Mouse (Mus musculus) erythroblast, embryonic 14.5 days (primary cell): ENCODE results near the gene Tepp. TPM values are rescaled to one million over a fixed set of nuclear protein-coding genes. Genes with fewer than 3 reads are reported as not detected.

ENCODE experiments used
- H3K27me3 ChIP-seq: 2 replicates; pipeline ENCODE4 v1.6.1; 2012; ENCODE audit warnings: inconsistent platforms; ENCODE audit not compliant: control insufficient read depth
- H3K36me3 ChIP-seq: 2 replicates; pipeline ENCODE4 v1.6.1; 2012; ENCODE audit warnings: mild to moderate bottlenecking, inconsistent platforms; ENCODE audit not compliant: control insufficient read depth
- H3K4me1 ChIP-seq: 2 replicates; pipeline ENCODE4 v1.6.1; 2012; ENCODE audit warnings: inconsistent platforms; ENCODE audit not compliant: control insufficient read depth
- H3K4me3 ChIP-seq: replicated peaks from 2 replicates; pipeline ENCODE3; 2012; ENCODE audit warnings: moderate library complexity, mild to moderate bottlenecking, inconsistent platforms
- H3K9me3 ChIP-seq: 2 replicates; pipeline ENCODE4 v1.6.1; 2012; ENCODE audit warnings: low read length, inconsistent platforms, mixed read lengths; ENCODE audit not compliant: control insufficient read depth
- GATA1 ChIP-seq: IDR thresholded peaks from 2 replicates; pipeline ENCODE4 v1.6.1; 2012; ENCODE audit warnings: low read length, inconsistent platforms, mixed read lengths
- TAL1 ChIP-seq: IDR thresholded peaks from 3 replicates; pipeline ENCODE4 v1.6.1; 2012; ENCODE audit warnings: low read length, inconsistent platforms, mixed read lengths
- polyA plus RNA-seq: library from polyadenylated mRNA; stranded (reverse); fragments of >175 nt; gene quantifications from 2 replicates; pipeline ENCODE4 v1.2.3, GENCODE M21; 2012

Tepp gene
- not detected in 2 replicates for polyA plus RNA-seq

DNA sequence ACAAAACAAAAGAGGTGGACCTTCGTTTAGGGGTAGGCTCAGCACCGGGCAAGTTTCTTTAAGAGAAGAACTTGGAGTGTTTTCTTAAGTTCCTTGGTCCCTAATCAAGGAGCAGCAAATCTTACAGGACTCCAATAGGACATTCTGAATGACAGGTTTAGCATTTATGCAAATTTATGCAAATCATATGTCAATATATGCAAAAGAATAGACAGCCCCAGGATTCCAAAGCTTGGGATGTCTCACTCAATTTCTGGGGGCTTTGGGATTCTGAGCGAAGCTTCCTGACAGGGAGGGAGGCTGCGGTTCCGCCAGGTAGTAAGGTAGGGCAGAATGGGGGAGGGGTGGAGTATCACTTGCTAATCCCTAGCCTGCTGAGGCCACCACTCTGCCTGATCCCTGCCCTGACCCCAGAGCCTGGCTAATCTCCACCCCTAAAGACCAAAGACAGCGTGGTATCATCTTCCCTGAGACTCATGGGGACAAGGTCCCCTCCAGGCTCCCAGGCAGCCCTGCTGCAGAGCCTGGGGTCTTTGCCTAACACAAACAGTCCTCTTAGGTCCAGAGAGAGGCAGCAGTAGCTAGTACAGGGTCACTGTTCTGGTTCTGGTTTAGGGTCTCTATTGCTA, at the start of gene Tepp:
TSS of gene Tepp (plus strand) at position 225 of the 629 bp plus-strand sequence.
- TF ChIP-seq GATA1: no peak
- TF ChIP-seq TAL1: no peak
- Histone ChIP-seq H3K36me3 (no peaks in the 10 kb centered on the region), H3K27me3 (0 out of 2 replicates have a peak, but pooled peaks cover 2% of the 10 kb centered on the region), H3K9me3 (no peaks in the 10 kb centered on the region), H3K4me1 (no peaks in the 10 kb centered on the region), H3K4me3 (no peak within 1 kb of the TSS)

DNA sequence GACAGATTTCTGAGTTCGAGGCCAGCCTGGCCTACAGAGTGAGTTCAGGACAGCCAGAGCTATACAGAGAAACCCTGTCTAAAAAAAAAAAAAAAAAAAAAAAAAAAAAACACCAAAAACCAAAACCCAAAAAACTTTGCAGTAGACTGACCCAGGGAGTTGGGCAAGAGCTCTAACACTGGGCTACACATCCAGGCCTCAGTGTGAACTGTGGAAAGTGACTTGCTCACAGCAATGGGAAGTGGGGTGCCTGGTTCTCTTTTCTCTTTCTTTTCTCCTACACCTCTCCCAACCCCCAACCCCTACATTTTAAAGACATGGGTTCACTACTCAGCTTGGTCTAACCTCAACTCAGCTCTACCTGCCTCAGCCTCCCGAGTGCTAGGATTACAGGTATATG, 48.2 kb upstream of the Tepp start:
- no peaks in the 10 kb centered on the region for H3K9me3 ChIP-seq
- H3K36me3 ChIP-seq: no peaks in the 10 kb centered on the region
- H3K27me3 ChIP-seq: no peaks in the 10 kb centered on the region
- no peak overlapping the region for H3K4me3 ChIP-seq
- no peaks in the 10 kb centered on the region for H3K4me1 ChIP-seq
- TF ChIP-seq GATA1 (no peak), TAL1 (no peak)

DNA sequence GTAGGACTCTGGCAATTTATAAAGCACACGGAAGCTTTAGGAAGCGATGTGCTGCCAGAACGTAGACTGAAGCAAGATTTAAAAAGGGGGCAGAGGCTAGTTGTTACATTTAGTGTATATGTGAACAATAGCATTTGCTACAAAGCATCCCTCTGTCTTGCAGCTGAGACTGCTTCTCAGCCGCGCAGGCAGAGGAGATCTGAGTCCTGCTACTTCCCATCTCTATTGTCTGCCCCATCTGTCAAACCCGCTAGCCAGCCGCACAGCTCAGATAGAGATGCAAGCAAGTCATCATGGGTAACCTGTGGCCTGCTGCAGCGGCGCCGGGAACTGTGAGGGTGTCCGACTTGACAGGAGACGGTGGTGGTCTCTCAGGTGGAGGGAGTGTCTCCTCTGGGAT, 39.9 kb upstream of the Tepp start:
- TF ChIP-seq TAL1: no peak
- no peak for TF ChIP-seq GATA1
- H3K4me3 ChIP-seq: no peak overlapping the region

DNA sequence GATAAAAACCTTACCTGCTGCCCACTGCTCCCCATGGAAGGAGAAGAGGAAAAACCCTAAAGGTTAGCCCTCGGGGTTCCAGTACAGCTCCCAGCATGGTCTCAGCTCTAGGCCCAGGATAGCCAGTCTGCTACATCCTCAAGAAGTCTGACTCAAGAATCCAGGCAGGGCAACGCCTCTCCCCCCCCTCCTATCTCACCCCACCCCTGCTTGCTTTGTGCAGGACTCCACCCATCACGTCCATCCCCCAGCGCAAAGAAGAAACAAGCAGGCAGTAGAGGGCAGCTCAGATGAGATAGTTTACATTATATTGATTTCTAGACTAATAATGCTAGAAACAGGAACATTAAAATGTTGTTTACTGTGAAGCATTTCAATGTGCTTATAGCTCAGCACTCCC, 38.5 kb upstream of the Tepp start:
- TF ChIP-seq TAL1 (no peak), GATA1 (no peak)
- H3K4me1 ChIP-seq: no peaks in the 10 kb centered on the region
- no peaks in the 10 kb centered on the region for H3K36me3 ChIP-seq
- no peaks in the 10 kb centered on the region for H3K9me3 ChIP-seq
- no peak overlapping the region for H3K4me3 ChIP-seq
- no peaks in the 10 kb centered on the region for H3K27me3 ChIP-seq

More for the DNA sequence above, 39.9 kb upstream of the Tepp start:
- no peaks in the 10 kb centered on the region for H3K9me3 ChIP-seq
- H3K27me3 ChIP-seq: no peaks in the 10 kb centered on the region
- no peaks in the 10 kb centered on the region for H3K4me1 ChIP-seq
- H3K36me3 ChIP-seq: no peaks in the 10 kb centered on the region

- H3K27me3 ChIP-seq: no peaks in the 10 kb centered on the region
- H3K9me3 ChIP-seq: no peaks in the 10 kb centered on the region
- H3K4me1 ChIP-seq: no peaks in the 10 kb centered on the region
- TF ChIP-seq TAL1 (no peak), GATA1 (no peak)
- H3K4me3 ChIP-seq: no peak overlapping the region
- no peaks in the 10 kb centered on the region for H3K36me3 ChIP-seq
Observed at GRCm38 (mm10) chr8:95272871-95273270, 37.5 kb upstream of the Tepp start.

DNA sequence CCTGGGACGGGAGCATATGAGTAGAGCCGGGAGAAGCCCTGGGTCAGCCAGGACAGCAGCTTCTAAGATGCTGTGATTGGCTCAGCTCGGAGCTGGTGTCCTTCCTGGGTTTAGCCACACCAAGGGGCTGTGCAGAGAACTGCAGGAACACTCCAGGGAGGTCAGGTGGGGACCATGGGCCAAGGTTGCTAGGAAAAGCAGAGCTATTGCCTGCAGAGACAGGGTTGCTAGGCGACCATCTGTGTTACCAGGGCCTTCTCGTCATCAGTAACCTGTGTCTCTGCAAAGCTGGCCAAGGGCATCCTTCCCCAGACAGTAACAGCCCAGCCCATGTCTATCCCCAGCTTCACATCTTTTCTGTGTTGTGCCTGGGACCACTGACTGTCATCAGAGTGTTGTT, 28.9 kb upstream of the Tepp start:
- Histone ChIP-seq H3K4me1 (no peaks in the 10 kb centered on the region), H3K27me3 (no peaks in the 10 kb centered on the region), H3K4me3 (no peak overlapping the region), H3K36me3 (no peaks in the 10 kb centered on the region), H3K9me3 (no peaks in the 10 kb centered on the region)
- TF ChIP-seq TAL1: no peak
- no peak for TF ChIP-seq GATA1

DNA sequence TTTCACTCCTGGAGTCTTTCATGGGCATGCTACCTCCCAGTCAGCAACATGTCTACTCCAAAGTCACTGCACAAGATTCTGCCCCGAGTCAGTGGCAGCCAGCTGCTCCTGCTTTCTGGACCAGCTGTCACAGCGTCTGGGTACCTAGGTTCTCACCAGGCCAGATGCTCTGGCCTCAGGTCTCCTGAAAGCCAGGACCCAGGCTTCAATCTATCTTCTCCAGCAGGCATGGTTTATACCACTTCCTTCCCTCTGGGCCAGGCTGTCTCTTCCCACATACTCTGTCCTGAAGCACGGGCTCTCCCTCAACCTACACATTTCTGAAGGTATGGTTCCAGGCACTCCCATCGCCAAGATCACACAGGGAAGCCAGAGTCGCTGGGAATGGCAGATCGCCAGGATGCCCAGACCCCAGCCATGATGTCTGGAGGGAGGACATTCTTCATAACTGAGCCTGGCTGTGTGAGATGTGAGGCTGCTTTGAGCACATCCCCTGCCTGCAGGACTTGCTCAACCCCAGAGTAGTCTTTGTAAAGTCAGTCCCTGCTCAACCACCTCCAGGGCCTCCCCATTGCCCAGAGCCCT, 21.2 kb upstream of the Tepp start:
- Histone ChIP-seq H3K27me3 (no peaks in the 10 kb centered on the region), H3K4me3 (no peak overlapping the region), H3K9me3 (no peaks in the 10 kb centered on the region), H3K36me3 (no peaks in the 10 kb centered on the region), H3K4me1 (no peaks in the 10 kb centered on the region)
- no peak for TF ChIP-seq TAL1
- no peak for TF ChIP-seq GATA1

- no peaks in the 10 kb centered on the region for H3K27me3 ChIP-seq
- no peak overlapping the region for H3K4me3 ChIP-seq
- no peaks in the 10 kb centered on the region for H3K4me1 ChIP-seq
- H3K9me3 ChIP-seq: no peaks in the 10 kb centered on the region
- TF ChIP-seq TAL1 (no peak), GATA1 (no peak)
- no peaks in the 10 kb centered on the region for H3K36me3 ChIP-seq
Observed at GRCm38 (mm10) chr8:95293172-95293571, 17.2 kb upstream of the Tepp start.

DNA sequence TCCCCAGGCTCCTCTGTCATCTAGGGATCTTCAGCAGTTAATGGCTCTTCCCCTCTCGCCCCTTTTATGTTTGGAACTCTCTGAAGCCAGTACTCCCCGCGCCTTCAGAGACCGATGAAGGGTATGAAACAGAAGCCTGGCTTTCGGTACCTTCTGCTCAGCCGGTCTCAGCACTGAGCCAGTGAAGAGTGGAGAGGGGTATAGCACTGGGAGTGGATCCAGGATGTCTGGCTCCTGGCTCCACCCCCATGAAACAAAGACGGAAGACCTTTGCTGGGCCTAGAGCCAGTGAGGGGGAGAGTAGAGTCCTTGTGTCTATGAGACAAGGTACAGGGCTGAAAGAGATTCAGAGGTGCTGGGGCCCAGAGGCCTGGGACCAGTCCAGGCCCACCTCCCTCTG, 16.5 kb upstream of the Tepp start:
- Histone ChIP-seq H3K27me3 (no peaks in the 10 kb centered on the region), H3K4me1 (no peaks in the 10 kb centered on the region), H3K36me3 (no peaks in the 10 kb centered on the region), H3K4me3 (no peak overlapping the region), H3K9me3 (no peaks in the 10 kb centered on the region)
- TF ChIP-seq GATA1: no peak
- no peak for TF ChIP-seq TAL1

DNA sequence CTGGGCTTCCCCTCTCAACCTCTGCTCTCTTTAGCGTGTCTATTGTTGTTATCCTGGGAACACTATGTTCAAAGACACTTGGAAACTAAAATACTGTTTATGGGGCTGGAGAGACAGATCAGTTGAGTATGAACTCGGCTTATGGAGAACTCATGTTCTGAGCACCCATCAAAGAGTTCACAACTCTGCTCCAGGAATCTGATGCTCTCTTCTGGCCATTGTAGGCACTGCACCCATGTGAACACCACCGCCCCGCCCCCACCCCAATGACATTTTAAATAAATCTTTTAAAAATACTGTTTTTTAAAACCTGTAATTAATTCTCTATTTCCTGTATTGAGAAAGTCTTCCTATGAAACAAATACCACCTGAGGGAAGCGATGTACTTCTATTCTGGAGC, 8.0 kb upstream of the Tepp start:
- H3K4me1 ChIP-seq: no peaks in the 10 kb centered on the region
- H3K27me3 ChIP-seq: no peaks in the 10 kb centered on the region
- H3K4me3 ChIP-seq: no peak overlapping the region
- no peaks in the 10 kb centered on the region for H3K9me3 ChIP-seq
- H3K36me3 ChIP-seq: no peaks in the 10 kb centered on the region
- TF ChIP-seq TAL1 (no peak), GATA1 (no peak)
